Mouse (Mus musculus) ES-E14 (cell line): ENCODE measurements around the gene Rtn3.

Source experiments
- CHD2 ChIP-seq: IDR thresholded peaks from 2 replicates; pipeline ENCODE4 v1.6.1; 2014; ENCODE audit warnings: mild to moderate bottlenecking, low read depth, low read length, inconsistent platforms
- ZC3H11A ChIP-seq: IDR thresholded peaks from 2 replicates; pipeline ENCODE4 v1.6.1; 2012; ENCODE audit warnings: low read depth, mild to moderate bottlenecking, inconsistent platforms, low read length, borderline replicate concordance

DNA sequence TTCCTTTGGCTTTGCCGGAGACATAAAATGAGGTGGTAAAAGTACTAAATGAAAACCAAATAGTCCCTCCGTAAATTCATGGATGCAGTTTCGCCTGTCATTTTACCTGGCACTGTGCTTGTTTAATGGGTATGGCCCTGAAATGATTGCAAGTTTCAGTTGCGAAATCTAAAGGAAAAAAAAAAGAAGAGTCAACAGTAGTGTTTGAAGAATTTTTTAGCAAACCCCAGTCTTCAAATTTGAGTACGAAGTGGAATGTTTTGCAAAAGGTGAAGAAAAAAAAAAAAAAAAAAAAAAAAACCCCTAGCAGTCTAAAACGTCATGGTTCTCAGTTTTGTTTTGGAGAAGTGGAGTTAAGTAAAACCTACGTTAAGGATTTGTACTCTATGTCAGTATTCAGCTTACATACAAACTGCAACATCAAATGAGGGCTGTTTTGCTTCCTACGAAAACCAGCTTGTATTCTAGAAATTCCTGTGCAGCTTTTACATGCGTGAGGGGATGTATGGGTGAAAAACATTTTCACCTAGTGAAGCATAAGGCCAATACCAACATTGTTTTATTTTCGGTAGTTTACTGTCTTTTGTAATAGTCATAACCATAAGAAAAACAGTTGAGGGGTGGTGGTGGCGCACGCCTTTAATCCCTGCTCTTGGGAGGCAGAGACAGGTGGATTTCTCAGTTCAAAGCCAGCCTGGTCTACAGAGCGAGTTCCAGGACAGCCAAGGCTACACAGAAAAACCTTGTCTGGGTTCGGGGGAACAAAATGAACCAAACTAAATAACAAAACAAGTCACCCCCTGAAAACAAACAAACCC lies 12.3 kb upstream of the Rtn3 start:
- TF ChIP-seq ZC3H11A (no peak), CHD2 (no peak)
